Mouse (Mus musculus): Measurements from ENCODE around the gene Utp6. TPM values are rescaled to one million over a fixed set of nuclear protein-coding genes. Genes with fewer than 3 reads are reported as not detected.
"Not testable (repeated sequence)": the region's sequence is repeated elsewhere in the genome, so short reads cannot be mapped to it uniquely, and the experiment has no call there.

Gene Utp6
- polyA plus RNA-seq (2017; shearing (Covaris generic)), result 10 to 100 TPM; 38.7 to 52.0 (median 40.7) TPM

GRCm38 (mm10) chr11:79962125-79962876 is at the start of gene Utp6:
TSS of gene Utp6 (minus strand) at chr11:79962390.
- peak; percentile 98 for ATAC-seq

DNA sequence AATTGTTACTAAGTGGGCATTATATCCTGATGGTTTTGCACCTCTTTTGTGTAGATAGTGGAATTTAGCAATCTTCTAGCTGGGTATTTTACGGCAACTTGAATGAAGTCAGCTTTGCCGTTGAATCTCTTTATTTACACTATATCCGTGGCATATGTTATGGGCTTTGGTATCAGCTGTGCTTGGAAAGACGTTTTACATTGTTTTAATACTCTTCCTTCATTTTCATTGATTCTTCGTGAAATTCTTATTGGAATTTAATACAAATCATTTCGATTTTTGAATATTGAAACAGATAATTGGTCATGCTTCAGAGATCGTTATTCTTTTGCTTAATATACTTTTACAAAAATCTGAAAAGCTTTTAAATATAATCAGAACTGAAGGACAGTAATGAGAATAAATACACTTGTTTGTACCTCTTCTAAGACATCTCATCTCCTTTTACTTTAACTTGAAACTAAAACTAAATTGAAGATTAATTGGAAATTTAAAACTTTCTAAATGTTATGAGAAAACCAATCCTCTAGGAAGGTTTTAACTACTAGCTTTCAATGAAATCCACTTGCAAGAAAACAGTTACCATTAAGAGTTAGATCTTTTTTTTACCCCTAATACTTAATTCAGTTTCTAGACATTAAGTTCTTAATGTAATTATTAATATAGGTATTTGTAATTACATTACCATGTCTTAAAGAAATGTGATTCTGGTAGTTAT is 32.2 kb upstream of the Utp6 start:
- no peak for ATAC-seq

DNA sequence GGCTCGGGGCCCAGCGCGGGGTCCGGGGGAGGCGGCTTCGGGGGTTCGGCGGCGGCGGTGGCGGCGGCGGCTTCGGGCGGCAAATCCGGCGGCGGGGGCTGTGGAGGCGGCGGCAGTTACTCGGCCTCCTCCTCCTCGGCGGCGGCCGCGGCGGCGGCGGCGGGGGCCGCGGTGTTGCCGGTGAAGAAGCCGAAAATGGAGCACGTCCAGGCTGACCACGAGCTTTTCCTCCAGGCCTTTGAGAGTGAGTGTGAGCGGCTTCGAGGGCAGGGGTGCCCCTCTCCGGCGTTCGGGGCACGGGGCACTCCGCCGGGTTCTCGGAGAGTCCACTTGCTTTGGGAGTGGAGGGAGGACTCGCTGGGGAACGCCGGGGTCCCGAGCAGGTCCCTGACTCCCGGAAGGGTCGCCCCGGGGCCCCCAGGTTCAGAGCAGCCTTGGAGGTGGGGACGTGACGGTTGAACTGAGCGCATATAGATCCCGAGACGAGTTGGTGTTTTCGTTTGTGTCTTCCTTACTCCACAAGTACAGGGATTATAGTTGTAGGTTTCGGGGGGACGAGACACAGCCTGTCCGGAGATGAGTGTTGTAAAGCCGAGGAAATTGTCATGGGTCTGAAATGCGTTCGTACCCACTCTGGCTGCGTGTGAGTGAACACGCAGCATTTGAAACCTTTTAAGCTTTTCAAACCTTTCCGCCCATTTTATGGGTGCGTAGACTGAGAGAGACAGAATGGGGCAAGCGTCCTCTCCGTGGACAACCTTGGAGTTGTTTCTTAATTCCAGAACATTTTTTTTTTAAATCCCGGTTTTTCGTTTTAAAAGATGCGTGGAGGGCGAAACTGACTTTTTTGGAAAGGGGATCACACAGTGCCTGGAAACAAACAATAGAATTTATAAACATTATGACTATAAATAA is 31.4 kb upstream of the Utp6 start:
- no peak for ATAC-seq

DNA sequence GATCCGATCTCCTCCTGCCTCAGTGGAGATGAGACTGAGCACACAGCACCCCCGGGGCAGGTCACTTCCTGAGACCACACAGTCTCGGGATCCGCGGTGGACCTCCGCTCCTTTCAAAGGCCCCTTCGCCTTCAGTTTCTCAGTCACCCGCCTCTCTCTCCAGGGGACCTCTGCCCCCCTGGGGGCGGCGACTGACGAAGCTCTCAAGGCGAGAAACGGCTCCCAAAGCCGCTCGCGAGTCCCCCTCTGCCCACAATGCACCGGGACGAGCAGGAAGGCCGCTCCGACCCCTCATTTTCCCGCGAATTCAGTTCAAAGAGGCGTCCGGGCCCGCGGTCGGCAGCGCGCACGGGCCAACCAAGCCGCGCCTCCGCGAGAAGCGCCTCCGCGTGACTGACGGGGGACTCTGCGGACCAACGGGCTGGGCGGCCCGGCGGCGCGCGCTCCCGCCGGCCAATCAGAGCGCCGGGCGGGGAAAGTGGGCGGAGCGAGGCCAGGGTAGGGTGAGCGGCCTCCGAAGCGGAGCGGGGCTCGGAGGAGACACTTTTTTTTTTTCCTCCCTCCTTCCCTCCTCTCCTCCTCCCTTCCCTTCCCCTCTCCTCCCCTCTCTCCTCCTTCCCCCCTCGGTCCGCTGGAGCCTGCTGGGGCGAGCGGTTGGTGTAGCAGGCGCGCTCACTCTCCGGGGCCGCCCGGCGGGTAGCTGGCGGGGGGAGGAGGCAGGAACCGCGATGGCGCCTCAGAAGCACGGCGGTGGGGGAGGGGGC is 30.6 kb upstream of the Utp6 start, which contains the start of gene Suz12:
Suz12 (plus strand) TSS at position 515 of the 764 bp plus-strand sequence.
- ATAC-seq, result peak; percentile 95

GRCm38 (mm10) chr11:79992035-79992591 is 29.9 kb upstream of the Utp6 start:
- ATAC-seq, result no peak

DNA sequence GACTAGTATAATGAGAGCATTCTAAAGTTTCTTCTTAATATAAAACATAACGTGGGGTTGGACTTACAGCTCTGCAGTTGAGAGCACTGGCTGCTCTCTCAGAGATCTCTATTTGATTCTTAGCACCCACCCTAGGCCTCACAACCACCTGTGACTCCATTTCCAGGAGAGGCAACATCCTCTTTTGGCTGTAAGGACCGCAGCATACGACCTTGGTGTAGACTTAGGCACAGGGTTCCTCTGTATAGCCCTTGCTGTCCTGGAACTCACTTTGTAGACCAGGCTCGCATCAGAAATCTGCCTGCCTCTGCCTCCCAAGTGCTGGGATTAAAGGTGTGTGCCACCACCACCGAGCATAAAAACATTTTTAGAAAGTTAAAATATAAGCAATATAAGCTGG is 29.4 kb upstream of the Utp6 start:
- no peak for ATAC-seq

DNA sequence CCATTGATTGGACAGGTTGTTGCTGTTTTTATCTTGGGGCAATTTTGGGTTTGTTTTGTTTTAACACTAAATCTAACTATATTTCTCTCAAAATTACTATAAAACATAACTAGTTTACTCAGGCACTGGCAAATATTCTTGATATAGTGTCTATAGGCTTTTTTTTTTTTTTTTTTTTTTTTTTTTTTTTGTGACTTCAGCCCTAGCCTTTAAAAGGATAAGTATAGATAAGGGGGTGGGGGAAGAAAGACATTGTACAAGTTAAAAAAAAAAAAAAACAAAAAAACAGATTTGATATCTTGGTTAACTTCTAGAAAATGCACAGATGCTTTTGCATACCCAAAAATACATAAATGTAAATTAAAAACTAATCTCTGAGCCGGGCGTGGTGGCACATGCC is 27.9 kb upstream of the Utp6 start:
- ATAC-seq, result no peak

DNA sequence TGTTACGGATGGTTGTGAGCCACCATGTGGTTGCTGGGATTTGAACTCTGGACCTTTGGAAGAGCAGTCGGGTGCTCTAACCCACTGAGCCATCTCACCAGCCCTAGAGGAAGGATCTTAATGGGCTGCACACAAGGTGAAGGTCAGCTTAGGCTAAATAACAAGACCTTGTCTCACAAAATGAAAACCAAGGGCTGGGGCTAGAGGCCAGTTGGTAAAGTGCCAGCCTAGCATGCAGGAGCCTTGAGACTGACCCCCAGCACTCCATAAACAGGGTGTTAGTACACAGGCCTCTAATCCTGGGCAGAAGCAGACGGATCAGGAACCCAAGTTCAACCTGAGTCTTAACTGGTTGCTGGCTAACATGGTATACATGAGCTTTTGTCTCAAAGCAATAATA is 25.7 kb upstream of the Utp6 start:
- ATAC-seq, result no peak

DNA sequence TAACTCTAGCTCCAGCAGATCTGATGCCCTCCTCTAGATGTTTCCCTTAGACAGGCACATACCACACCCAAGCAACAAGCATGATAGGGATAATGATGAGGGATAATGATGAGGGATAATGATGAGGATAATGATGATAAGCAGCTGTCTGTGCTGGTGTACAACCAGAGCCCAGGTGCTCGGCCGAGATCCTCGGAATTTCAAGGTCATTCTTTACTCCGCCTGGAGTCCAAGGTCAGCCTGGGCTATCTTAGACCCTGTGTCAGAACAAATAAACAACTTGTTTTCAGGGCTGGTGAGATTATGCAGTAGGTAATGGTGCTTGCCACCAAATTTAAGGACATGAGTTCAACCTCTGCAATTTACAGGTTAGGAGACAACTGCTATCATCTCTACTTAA is 24.7 kb upstream of the Utp6 start:
- no peak for ATAC-seq

- ATAC-seq, result not testable (repeated sequence)
These were observed 15.6 kb upstream of the Utp6 start for GRCm38 (mm10) chr11:79977747-79978146.

- not testable (repeated sequence) for ATAC-seq
These were observed 14.9 kb upstream of the Utp6 start for GRCm38 (mm10) chr11:79977061-79977460.

- ATAC-seq, result not testable (repeated sequence)
These were observed 14.5 kb upstream of the Utp6 start for GRCm38 (mm10) chr11:79976645-79977044.

GRCm38 (mm10) chr11:79976222-79976621 is 14.0 kb upstream of the Utp6 start:
- ATAC-seq, result no peak

DNA sequence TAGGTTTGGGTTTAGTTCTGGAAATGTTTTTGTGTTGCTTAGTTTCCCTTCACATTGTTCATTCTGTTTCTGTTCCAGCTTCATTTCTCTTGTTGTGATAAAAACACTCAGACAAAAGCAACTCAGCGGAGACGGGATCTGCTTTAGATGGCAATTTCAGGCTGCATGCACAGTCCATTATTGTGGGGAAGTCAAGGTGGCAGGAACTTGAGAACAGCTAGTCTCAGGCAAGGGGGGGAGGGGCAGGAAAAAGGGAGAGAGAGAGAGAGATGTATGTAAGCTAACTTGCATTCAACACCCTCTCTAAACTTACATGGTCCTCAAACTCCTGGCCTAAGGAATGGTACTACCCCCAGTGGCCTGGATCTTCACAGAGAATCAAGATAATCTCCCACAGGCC is 13.2 kb upstream of the Utp6 start:
- ATAC-seq, result no peak

DNA sequence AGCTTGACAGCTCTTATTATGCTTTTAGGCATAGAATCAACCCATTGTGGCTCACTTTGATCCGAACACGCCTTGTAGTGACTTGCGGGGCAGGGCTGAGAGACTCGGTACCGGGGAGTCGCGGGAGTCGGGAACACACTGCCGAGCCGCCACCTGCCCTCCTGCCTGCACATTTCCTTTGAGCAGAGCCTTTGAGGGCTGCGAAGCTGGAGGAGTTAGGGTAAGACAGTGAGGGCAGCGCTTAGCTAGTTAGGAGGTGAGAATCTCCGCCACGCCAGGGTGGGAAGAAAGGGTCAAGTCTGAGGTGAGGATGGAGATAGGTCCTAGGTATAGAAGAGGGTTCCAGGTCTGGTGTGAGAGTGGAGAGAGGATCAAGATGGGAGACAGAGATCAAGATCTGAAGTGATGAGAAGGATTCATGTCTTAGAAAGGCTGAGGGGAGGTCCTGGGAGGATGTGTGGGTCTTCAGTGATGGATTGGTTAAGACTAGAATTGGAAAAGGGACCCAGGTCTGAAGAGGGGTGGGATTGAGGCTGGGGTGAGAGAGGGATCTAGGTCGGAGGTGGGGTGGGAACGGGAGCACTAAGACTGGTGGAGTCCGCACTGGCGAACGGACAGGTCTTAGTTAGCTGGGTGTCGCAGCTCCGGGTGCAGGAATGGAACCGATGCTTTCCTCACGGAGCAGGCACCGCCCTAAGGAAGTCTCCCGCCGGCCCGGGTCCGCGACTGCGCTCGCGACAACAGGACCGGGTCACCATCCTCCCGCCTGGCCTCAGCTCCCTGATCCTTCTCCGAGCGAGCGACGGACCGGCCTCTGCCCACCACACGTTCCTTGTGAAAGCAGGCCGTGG is 11.7 kb upstream of the Utp6 start:
- ATAC-seq, result peak; percentile 61

DNA sequence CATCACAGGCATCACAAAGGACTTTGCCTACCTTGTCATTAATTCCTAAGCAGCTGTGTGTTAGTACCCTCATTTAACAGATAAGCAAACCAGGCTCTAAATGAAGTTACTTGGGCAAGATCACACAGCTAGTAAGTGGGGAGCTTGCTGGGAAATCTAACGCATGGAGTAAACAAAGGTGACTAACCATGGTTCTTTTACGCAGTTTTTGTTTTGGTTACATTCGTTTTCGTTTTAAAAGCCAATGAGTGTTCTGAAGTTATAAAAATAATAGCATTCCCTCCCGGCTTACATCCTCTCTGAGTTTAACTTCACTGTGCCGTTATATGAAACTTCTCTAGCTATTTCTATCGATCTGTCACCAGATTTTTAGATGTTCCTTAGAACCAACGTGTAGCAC is 10.9 kb upstream of the Utp6 start:
- ATAC-seq, result no peak

DNA sequence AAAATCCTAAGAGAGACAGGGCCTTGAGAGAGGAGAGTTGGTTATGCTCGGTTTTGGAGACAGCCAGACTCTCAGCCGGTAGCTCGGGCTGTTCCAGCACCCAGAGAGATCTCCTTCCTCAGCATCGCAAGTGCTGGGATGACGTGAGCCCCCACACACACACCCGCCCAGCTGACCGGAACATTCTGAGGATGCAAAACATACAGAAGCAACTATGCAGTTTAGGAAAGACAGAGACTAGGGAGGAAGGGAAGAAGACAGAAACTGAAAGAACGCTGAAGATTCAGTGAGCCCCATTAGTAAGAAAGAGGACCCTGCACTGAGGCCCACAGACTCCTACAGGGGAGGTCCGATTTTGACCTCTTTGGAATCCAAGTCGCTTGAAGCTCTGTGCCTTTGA is 5.6 kb upstream of the Utp6 start:
- no peak for ATAC-seq

- no peak for ATAC-seq
These were observed 3.7 kb upstream of the Utp6 start for GRCm38 (mm10) chr11:79965896-79966295.

GRCm38 (mm10) chr11:79963212-79963974 is 1.2 kb upstream of the Utp6 start:
- ATAC-seq, result no peak

- no peak for ATAC-seq
These were observed 640 bp upstream of the Utp6 start for GRCm38 (mm10) chr11:79962877-79963183.

All from inflammation-experienced regulatory T-cells, adult 6 months (primary cell).